Mouse (Mus musculus) C2C12 (cell line): Measurements from ENCODE around the gene Fam240a. TPM values are rescaled to one million over a fixed set of nuclear protein-coding genes. Genes with fewer than 3 reads are reported as not detected.

Experiments used
- H3K27me3 ChIP-seq: one replicate; pipeline ENCODE4 v1.6.1; 2011; ENCODE audit not compliant: control insufficient read depth, insufficient read depth, insufficient read length
- H3K36me3 ChIP-seq: one replicate; pipeline ENCODE4 v1.6.1; 2011; ENCODE audit not compliant: control insufficient read depth, insufficient read depth
- H3K4me3 ChIP-seq: one replicate; pipeline ENCODE4 v1.5.1; 2011; ENCODE audit warnings: mild to moderate bottlenecking, control low read depth; ENCODE audit not compliant: poor library complexity, insufficient read depth, severe bottlenecking
- H3K79me2 ChIP-seq: one replicate; pipeline ENCODE4 v1.6.1; 2011; ENCODE audit not compliant: control insufficient read depth, insufficient read depth
- H3K79me3 ChIP-seq: one replicate; pipeline ENCODE4 v1.6.1; 2011; ENCODE audit warnings: low read depth, control low read depth
- H3ac ChIP-seq: one replicate; pipeline ENCODE3; 2011; ENCODE audit warnings: low read depth; ENCODE audit not compliant: control insufficient read depth, insufficient read length
- CTCF ChIP-seq: IDR thresholded peaks from one replicate; pipeline ENCODE4 v1.5.1; 2011; ENCODE audit not compliant: control insufficient read depth, insufficient read depth, insufficient read length
- USF1 ChIP-seq: IDR thresholded peaks from one replicate; pipeline ENCODE4 v1.6.1; 2011; ENCODE audit warnings: low read depth, mild to moderate bottlenecking, control low read depth, moderate library complexity
- microRNA-seq: library from miRNA; unstranded; fragments of <30 nt; microRNA quantifications from one replicate; pipeline ENCODE4, GENCODE M21; 2019; ENCODE audit warnings: borderline microRNAs expressed
- polyA plus RNA-seq: library from polyadenylated mRNA; unstranded; fragments of >200 nt; fragmentation: generic; extraction: Trizol; gene quantifications from one replicate; pipeline ENCODE4 v1.2.1, GENCODE M21; 2012; ENCODE audit warnings: missing spikeins

Gene Fam240a
- polyA plus RNA-seq, 1 experiment, result not detected

GRCm38 (mm10) chr9:110871030-110871429 is 45.6 kb downstream of the Fam240a start:
- H3K36me3 ChIP-seq, result no peaks in the 10 kb centered on the region
- H3ac ChIP-seq, result no peak overlapping the region
- H3K27me3 ChIP-seq, result peaks cover 13% of the 10 kb centered on the region
- peak; percentile 61 for TF ChIP-seq CTCF
- no peak for TF ChIP-seq USF1
- H3K79me2 ChIP-seq, result no peaks in the 10 kb centered on the region
- no peaks in the 10 kb centered on the region for H3K79me3 ChIP-seq
- no peak overlapping the region for H3K4me3 ChIP-seq

Small RNA genes lying within 50 kb of the gene (microRNA-seq; reads per million reads assigned to microRNA genes)
- gene Gm24269, result not detected

Other genes with a start within 250 kb of the Fam240a start
- gene Myl3, start 175.0 kb downstream of the Fam240a start, polyA plus RNA-seq, result not detected
- 0.12 TPM for gene Pth1r, start 169.7 kb downstream of the Fam240a start, polyA plus RNA-seq
- not detected for gene Prss42, start 118.7 kb downstream of the Fam240a start, polyA plus RNA-seq
- gene Prss44, start 102.9 kb downstream of the Fam240a start, polyA plus RNA-seq, result not detected
- not detected for gene Prss43, start 90.2 kb downstream of the Fam240a start, polyA plus RNA-seq
- not detected for gene Prss45, start 82.3 kb downstream of the Fam240a start, polyA plus RNA-seq
- gene Prss46, start 72.4 kb downstream of the Fam240a start, polyA plus RNA-seq, result 0.12 TPM
- gene Prss50, start 58.9 kb downstream of the Fam240a start, polyA plus RNA-seq, result 0.04 TPM
- 2.6 TPM for gene Als2cl, start 37.0 kb downstream of the Fam240a start, polyA plus RNA-seq
- not detected for gene Tmie, start 36.7 kb downstream of the Fam240a start, polyA plus RNA-seq
- gene Tdgf1, start 29.3 kb upstream of the Fam240a start, polyA plus RNA-seq, result not detected
- 0.01 TPM for gene Lrrc2, start 34.7 kb upstream of the Fam240a start, polyA plus RNA-seq
- not detected for gene Rtp3, start 73.7 kb upstream of the Fam240a start, polyA plus RNA-seq
- gene Ltf, start 102.4 kb upstream of the Fam240a start, polyA plus RNA-seq, result not detected
- gene Ccrl2, start 140.7 kb upstream of the Fam240a start, polyA plus RNA-seq, result not detected
- gene Lrrfip2, start 200.7 kb upstream of the Fam240a start, polyA plus RNA-seq, result 29.4 TPM